Mouse (Mus musculus) MEL (cell line): Measurements from ENCODE around the gene Nrxn3.

Experiments
- EP300 ChIP-seq, 2 experiments: IDR thresholded peaks; 2 replicates each; pipeline ENCODE4 v1.6.1; 2011; ENCODE audit warnings: improper control_type of control experiment in 2 of 2, low read length in 2 of 2, low read depth in 1 of 2, mild to moderate bottlenecking in 1 of 2
- TAL1 ChIP-seq: IDR thresholded peaks from 2 replicates; pipeline ENCODE4 v1.6.1; 2012; ENCODE audit warnings: mild to moderate bottlenecking, inconsistent platforms, low read length, moderate library complexity, mixed read lengths

DNA sequence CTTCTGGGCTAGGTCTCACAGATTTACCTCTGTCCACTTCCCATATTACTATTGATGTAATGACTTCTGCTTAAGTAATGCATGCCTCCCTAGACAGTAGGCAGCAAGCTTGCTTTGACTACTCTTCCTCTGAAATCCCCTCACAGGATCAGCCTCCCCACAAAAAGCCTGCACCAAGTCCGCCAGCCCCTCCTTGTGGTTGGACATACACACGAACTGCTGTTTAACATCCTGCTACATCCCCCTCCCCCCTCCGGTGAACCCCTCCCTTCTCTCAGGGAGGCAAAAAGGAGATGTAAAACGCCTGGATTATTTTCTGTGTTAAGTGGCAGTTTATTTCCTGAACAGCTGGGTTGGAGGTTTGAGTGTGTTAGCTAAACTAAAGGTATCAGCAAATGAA, 749.2 kb downstream of the Nrxn3 start:
- no peak for TF ChIP-seq EP300 (IDR thresholded peaks at IDR 0.05; ENCODE audit: low read depth in 1 of 2, low read length in 2 of 2)
- TF ChIP-seq TAL1, result no peak
